Mouse (Mus musculus): ENCODE results near the gene Rrp12.
"Not testable (repeated sequence)": the region's sequence is repeated elsewhere in the genome, so short reads cannot be mapped to it uniquely, and the experiment has no call there.

Rrp12 gene

GRCm38 (mm10) chr19:41895460-41896318, at the start of gene Rrp12:
Gene Rrp12 (minus strand): TSS chr19:41896173.
- DNase-seq (ENCODE audit: extremely low spot score, low read depth, low spot score), result peak; percentile 89

DNA sequence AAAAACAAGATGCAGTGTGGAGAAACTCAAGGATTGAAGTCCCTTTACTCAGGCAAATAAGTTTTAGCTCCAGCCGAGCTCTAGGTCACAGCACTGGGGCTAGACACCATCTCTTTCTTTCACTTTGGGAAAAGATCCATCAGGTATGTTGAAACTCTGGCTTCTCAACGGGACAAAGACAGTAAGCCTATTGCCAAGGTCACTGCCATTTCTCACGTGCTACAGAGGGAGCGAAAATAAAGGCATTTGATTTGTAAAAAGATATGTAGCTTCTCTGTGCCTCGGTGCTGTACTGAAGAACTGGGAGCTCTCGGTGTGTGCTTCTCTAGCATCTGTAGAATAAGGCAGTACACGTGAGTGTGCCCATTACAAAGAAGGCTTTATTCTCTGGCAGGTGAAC, 47.9 kb upstream of the Rrp12 start:
- DNase-seq (ENCODE audit: extremely low spot score, low read depth, low spot score), result no peak

GRCm38 (mm10) chr19:41938539-41938938, 42.6 kb upstream of the Rrp12 start:
- no peak for DNase-seq (ENCODE audit: extremely low spot score, low read depth, low spot score)

- no peak for DNase-seq (ENCODE audit: extremely low spot score, low read depth, low spot score)
These were observed 39.9 kb upstream of the Rrp12 start for GRCm38 (mm10) chr19:41935921-41936320.

GRCm38 (mm10) chr19:41934124-41934523, 38.2 kb upstream of the Rrp12 start:
- DNase-seq (ENCODE audit: extremely low spot score, low read depth, low spot score), result no peak

GRCm38 (mm10) chr19:41933179-41934086, 37.5 kb upstream of the Rrp12 start, which contains the start of the genes Exosc1 and Zdhhc16:
Gene Exosc1 (minus strand): TSS chr19:41933423.
Gene Zdhhc16 (plus strand): TSS chr19:41933480.
- peak; percentile 93 for DNase-seq (ENCODE audit: extremely low spot score, low read depth, low spot score)

GRCm38 (mm10) chr19:41932686-41933085, 36.7 kb upstream of the Rrp12 start:
- DNase-seq (ENCODE audit: extremely low spot score, low read depth, low spot score), result no peak

DNA sequence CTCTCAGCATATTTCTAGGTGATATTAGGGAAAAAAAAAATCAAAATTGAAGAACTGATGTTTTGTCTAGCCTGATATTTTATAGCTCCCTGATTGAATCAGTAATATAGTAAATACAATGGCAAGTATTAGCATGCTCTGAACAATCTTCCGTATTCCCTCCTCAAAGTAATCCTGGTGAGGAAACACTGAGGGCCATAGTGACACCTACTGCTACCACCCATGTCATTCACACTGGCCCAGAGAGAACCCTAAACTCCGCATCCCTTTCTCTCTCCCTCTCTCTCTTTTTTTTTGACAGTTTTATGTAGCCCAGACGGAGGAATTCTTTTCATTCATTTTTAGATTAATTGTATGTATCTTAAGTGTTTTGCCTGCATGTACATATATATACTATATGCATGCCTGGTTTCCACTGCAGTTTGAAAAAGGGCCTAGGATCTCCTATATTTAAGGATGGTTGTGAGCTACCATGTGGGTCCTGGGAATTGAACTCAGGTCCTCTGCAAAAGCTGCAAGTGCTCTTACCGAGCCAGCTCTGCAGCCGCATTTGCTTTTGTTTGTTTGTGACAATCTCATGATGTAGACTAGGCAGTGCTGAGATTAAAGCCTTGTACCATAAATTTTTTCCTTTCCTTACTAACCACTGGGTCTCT, 24.6 kb upstream of the Rrp12 start:
- no peak for DNase-seq (ENCODE audit: extremely low spot score, low read depth, low spot score)

DNA sequence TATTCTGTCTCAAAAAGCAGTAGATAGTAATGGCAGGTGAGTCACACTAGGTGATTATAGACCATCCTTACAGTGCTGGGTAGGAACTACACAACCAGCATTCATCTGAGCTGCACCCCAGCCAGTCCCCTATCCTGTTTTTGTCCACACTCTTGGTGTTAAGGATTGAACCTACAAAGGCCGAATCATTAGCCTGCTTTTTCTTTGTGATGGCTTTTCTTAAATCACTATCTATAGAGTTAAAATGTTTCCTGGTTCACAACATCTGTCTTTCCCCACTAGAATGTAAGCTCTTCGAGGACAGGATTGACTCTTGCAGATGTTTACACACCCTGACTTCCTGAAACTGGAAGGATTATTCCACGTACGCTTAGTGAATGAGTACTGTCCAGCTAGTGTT, 23.5 kb upstream of the Rrp12 start:
- DNase-seq (ENCODE audit: extremely low spot score, low read depth, low spot score), result no peak

GRCm38 (mm10) chr19:41916853-41917252, 20.9 kb upstream of the Rrp12 start:
- no peak for DNase-seq (ENCODE audit: extremely low spot score, low read depth, low spot score)

GRCm38 (mm10) chr19:41915294-41915693, 19.3 kb upstream of the Rrp12 start:
- no peak for DNase-seq (ENCODE audit: extremely low spot score, low read depth, low spot score)

- DNase-seq (ENCODE audit: extremely low spot score, low read depth, low spot score), result not testable (repeated sequence)
These were observed 18.6 kb upstream of the Rrp12 start for GRCm38 (mm10) chr19:41914592-41914882.

DNA sequence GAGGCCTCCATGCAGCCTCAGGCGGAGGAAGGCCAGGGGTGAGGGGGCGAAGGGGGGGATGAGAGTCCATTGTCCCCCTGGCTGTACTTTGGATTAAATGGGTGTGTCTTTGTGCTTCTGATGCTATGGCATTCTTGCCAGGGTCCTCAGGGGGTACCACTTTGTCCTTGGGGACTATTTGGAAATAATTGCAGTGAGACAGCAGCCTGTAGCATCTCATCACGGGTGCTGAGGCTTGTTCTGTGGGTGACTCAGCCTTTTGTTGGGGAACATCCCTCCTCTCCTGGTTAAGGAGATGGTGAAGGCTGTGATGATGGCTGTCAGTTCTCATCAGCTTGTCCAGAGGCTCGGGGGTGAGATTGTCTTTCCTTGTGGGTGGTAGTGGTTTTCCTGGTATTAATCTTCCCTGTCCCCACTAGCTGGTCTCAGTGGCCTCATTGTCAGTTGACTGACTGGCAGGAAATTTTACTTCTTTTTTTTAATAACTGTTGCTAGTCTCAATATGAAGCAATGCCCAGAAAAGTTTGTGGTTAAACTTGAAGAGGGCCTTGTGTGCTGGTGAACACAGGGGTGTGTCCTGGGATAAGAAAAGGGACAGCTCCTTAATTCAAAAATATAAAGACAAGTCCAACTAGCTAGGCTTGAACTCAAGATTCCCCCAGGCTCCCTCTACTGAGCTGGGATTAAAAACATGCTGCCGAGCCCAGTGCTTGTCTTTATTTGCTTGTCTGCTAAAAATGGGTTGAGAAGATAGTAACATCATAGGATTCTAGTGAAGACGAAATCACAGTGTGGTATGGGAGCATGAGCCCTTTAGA, 18.0 kb upstream of the Rrp12 start:
- no peak for DNase-seq (ENCODE audit: extremely low spot score, low read depth, low spot score)

- no peak for DNase-seq (ENCODE audit: extremely low spot score, low read depth, low spot score)
These were observed 16.4 kb upstream of the Rrp12 start for GRCm38 (mm10) chr19:41912121-41913080.

DNA sequence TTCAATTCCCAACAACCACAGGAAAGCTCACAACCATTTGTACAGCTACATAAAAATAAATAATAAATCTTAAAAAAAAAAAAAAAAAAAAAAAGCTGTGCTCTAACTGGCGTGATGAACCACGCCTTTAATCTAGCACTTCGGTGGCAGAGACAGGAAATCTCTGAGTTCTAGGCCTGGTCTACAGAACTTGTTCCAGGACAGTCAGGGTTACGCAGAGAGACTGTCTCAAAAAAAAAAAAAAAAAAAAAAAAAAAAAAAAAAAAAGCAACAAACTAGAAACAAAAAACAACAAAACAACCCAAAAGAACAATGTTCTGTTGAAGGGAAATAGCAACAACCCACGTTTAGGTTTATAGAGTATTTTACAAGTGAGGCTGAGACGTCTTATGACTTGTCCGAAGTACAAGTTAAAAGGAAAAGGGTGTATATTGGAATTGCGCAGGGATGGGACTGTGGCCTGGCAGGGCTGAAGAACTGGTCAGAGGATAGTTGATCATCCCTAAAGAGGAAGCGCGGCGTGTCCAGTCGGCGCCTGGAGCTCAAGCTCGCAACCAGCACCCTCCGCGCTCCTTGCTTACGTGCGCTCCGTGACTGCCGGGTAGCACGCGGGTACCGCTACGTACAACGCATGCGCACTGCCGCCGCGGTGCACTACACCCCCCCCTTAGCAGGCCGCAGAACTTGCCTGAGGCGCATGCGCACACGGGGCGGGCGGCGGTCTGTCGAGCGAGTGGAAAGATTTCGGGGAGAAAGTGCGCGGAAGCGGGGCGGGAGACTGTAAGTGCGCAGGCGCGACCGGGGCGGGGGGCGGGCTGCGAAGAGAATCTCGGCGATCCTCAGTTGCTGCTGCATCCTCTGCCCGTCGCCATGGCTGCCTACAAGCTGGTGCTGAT, 15.5 kb upstream of the Rrp12 start, which contains the start of gene Pgam1:
TSS of gene Pgam1 (plus strand) at position 746 of the 896 bp plus-strand sequence.
- peak; percentile 88 for DNase-seq (ENCODE audit: extremely low spot score, low read depth, low spot score)

DNA sequence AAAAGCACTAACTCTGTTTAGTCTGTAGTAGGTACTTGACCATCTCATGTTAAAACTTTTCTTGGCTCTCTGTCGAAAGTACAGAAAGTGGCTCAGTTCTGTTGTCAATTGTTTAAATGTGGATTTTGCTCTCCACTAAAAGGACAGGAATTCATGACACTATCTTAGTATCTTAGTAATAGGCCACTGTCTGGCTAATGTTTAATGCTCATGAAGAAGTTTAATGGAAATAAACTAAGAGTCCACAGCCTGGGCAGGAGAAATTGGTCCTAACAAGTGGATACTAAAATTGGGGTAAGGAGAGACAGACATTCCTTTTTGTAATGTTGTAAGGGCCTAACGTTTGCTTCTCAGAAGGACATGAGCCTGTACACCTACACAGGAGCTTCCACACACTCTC, 14.4 kb upstream of the Rrp12 start:
- no peak for DNase-seq (ENCODE audit: extremely low spot score, low read depth, low spot score)

DNA sequence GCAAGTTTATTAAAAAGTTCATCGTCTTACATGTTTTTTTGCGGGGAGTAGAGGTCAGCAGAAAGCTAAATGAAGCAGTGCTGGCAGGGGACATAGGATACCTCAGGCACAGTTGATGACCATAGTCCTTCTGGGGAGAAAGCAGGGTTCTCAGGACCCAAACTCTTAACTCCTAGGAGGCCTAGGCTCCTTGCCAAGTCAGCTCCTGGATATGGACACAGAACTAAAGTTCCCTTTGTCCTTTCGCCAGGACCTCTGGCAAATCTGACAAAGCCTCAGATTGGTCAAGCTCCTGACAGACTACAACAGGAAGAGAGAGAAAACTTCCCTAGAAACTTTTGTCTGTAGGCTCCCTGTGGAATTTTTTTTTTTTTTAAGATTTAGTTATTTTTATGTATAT, 12.8 kb upstream of the Rrp12 start:
- DNase-seq (ENCODE audit: extremely low spot score, low read depth, low spot score), result no peak

GRCm38 (mm10) chr19:41907079-41907760, 11.2 kb upstream of the Rrp12 start:
- no peak for DNase-seq (ENCODE audit: extremely low spot score, low read depth, low spot score)

All from hindlimb bud, embryonic 11.5 days (tissue).